Mouse (Mus musculus) stomach, embryonic 16.5 days (tissue): Measurements from ENCODE around the gene Fam169a. TPM values are rescaled to one million over a fixed set of nuclear protein-coding genes. Genes with fewer than 3 reads are reported as not detected.

Experiments used
- polyA plus RNA-seq: library from polyadenylated mRNA; unstranded; fragments of >200 nt; fragmentation: Nextera tagmentation; extraction: Ambion mirVana; gene quantifications from 2 replicates; pipeline ENCODE4 v1.2.1, GENCODE M21; 2015

Fam169a gene
- polyA plus RNA-seq, 1 experiment from 2014 or later: 2.2 TPM

Other genes starting within 250 kb of the Fam169a start
- 1.8 and 2.1 TPM in 2 replicates for gene Gcnt4, start 142.6 kb upstream of the Fam169a start, polyA plus RNA-seq
- gene 1700029F12Rik, start 32.9 kb upstream of the Fam169a start, polyA plus RNA-seq: not detected in 2 replicates
- gene Gm6169, start 32.0 kb downstream of the Fam169a start, polyA plus RNA-seq: 4.6 and 22.9 TPM in 2 replicates
- gene Gfm2, start 70.7 kb downstream of the Fam169a start, polyA plus RNA-seq: 32.7 and 34.9 TPM in 2 replicates
- 51.4 and 53.2 TPM in 2 replicates for gene Nsa2, start 70.7 kb downstream of the Fam169a start, polyA plus RNA-seq
- gene Hexb, start 131.1 kb downstream of the Fam169a start, polyA plus RNA-seq: 53.1 and 59.9 TPM in 2 replicates
- 8.5 and 9.3 TPM in 2 replicates for gene Enc1, start 173.8 kb downstream of the Fam169a start, polyA plus RNA-seq